Mouse (Mus musculus) forelimb bud, embryonic 11.5 days (tissue): ENCODE data around the gene Akr1c13.
A peak's percentile ranks its signal among the peaks of the same experiment; 100 is the strongest.

Experiments used
- DNase-seq: peaks from one replicate; pipeline ENCODE4 v3.0.0-alpha.2; 2012; ENCODE audit warnings: low read depth, low spot score

The Akr1c13 gene

GRCm38 (mm10) chr13:4244861-4245559, 54.1 kb downstream of the Akr1c13 start:
- DNase-seq: peak; percentile 76

GRCm38 (mm10) chr13:4249347-4249746, 58.4 kb downstream of the Akr1c13 start:
- DNase-seq: no peak
